Mouse (Mus musculus): ENCODE measurements around the gene Cebpa. TPM values are rescaled to one million over a fixed set of nuclear protein-coding genes. Genes with fewer than 3 reads are reported as not detected.

The Cebpa gene
- polyA plus RNA-seq, 1 experiment from 2014 or later = 2.7 TPM

GRCm38 (mm10) chr7:35108046-35108445 lies 11.0 kb upstream of the Cebpa start:
- H3K27me3 ChIP-seq (ENCODE audit: insufficient read depth, poor library complexity, severe bottlenecking) = no peaks in the 10 kb centered on the region
- no peaks in the 10 kb centered on the region for H3K9me3 ChIP-seq
- WGBS = 15% methylated on average over 2 of the region's 2 CpGs
- peaks cover 17% of the 10 kb centered on the region for H3K4me1 ChIP-seq
- no peaks in the 10 kb centered on the region for H3K36me3 ChIP-seq
- DNase-seq (ENCODE audit: low spot score) = no peak
- H3K4me3 ChIP-seq = no peak overlapping the region; the same call in 1 of the 2 replicates
- no peak overlapping the region for H3K27ac ChIP-seq

GRCm38 (mm10) chr7:35108663-35109062 lies 10.4 kb upstream of the Cebpa start:
- H3K4me1 ChIP-seq = peaks cover 22% of the 10 kb centered on the region
- H3K4me3 ChIP-seq = no peak overlapping the region
- no peaks in the 10 kb centered on the region for H3K9me3 ChIP-seq
- 70% methylated on average over 6 of the region's 6 CpGs for WGBS
- no peak for DNase-seq (ENCODE audit: low spot score)
- H3K36me3 ChIP-seq = no peaks in the 10 kb centered on the region
- no peak overlapping the region for H3K27ac ChIP-seq
- peaks cover 4% of the 10 kb centered on the region for H3K27me3 ChIP-seq (ENCODE audit: insufficient read depth, poor library complexity, severe bottlenecking)

DNA sequence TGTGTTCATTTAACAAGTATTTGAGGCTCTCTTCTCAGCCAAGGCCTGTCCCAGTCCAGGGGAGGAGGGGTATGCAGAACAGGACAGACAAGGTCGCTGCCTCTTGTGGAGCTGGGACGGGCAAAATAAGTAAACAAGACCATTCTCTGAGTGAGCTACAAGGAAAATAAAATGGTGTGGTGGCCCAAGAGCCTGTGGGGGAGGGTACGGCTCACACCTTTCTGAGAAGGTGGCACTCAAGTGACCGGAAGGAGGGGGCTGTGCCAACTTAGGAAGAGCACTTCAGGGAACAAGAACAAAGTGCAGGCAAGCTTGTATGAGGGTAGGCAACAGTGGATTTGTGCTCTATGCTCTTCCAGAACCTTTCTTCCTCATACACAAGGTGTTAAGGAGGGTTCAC lies 6.0 kb upstream of the Cebpa start:
- 38% methylated on average over 4 of the region's 4 CpGs for WGBS
- Histone ChIP-seq H3K4me1 (peaks cover 29% of the 10 kb centered on the region), H3K4me3 (no peak overlapping the region), H3K36me3 (no peaks in the 10 kb centered on the region), H3K9me3 (no peaks in the 10 kb centered on the region), H3K27me3 (ENCODE audit: insufficient read depth, poor library complexity, severe bottlenecking) (peaks cover 40% of the 10 kb centered on the region), H3K27ac (no peak overlapping the region)
- no peak for DNase-seq (ENCODE audit: low spot score)

DNA sequence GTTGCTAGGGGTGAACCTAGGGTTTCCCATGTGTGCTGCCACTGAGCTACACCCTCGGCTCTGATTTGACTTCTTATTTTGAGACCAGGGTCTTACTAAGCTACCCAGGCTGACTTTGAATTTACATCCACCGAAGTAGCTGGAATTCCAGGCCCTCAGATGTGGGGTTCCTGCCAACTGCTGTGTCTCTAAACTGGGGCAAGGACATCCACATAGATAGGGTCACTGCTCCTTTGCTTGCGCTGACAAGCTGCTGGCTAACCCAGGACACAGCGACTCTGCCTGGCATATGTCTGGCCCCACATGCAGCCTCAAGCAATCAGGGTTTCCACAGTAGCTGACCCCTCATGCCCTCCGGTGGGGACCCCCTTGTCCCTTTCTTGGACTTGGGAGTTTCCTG lies 5.4 kb upstream of the Cebpa start:
- no peaks in the 10 kb centered on the region for H3K9me3 ChIP-seq
- peaks cover 43% of the 10 kb centered on the region for H3K27me3 ChIP-seq (ENCODE audit: insufficient read depth, poor library complexity, severe bottlenecking)
- DNase-seq (ENCODE audit: low spot score) = no peak
- peaks cover 31% of the 10 kb centered on the region for H3K4me1 ChIP-seq
- WGBS = 67% methylated on average over 5 of the region's 5 CpGs
- H3K27ac ChIP-seq = no peak overlapping the region
- H3K4me3 ChIP-seq = no peak overlapping the region
- no peaks in the 10 kb centered on the region for H3K36me3 ChIP-seq

DNA sequence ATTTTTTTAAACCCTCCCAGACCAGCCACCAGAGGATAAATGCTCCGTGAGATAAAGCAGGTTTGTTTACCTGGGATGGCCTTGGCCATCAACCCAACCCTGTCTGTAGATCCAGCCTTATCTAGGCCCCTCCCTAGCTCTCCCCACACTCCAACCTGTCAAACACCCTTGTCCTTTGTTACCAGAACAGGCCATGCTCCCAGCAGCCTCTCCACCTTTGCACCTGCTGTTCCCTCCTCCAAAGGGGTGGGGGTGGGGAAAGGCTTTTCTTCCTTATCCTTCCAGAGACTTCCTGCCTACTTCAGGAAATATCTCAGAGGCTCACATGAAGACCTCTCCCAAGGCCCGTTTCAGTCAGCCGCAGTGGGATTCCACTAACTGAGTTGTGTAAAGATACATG lies 2.6 kb upstream of the Cebpa start:
- Histone ChIP-seq H3K9me3 (no peaks in the 10 kb centered on the region), H3K4me3 (no peak overlapping the region), H3K27ac (no peak overlapping the region), H3K4me1 (peaks cover 49% of the 10 kb centered on the region), H3K36me3 (no peaks in the 10 kb centered on the region), H3K27me3 (ENCODE audit: insufficient read depth, poor library complexity, severe bottlenecking) (peaks cover 68% of the 10 kb centered on the region)
- WGBS = 44% methylated on average over 3 of the region's 3 CpGs
- DNase-seq (ENCODE audit: low spot score) = no peak

- Histone ChIP-seq H3K9me3 (no peaks in the 10 kb centered on the region), H3K36me3 (no peaks in the 10 kb centered on the region), H3K4me3 (0 out of 2 replicates have a peak overlapping the region, but pooled peaks have one; percentile 70), H3K27me3 (ENCODE audit: insufficient read depth, poor library complexity, severe bottlenecking) (peaks cover 73% of the 10 kb centered on the region), H3K4me1 (peaks cover 49% of the 10 kb centered on the region), H3K27ac (no peak overlapping the region)
- no peak for DNase-seq (ENCODE audit: low spot score)
- WGBS = 19% methylated on average over 5 of the region's 5 CpGs
Measured at GRCm38 (mm10) chr7:35117052-35117451, 2.0 kb upstream of the Cebpa start.

GRCm38 (mm10) chr7:35117761-35118098 lies 1.4 kb upstream of the Cebpa start:
- Histone ChIP-seq H3K27me3 (ENCODE audit: insufficient read depth, poor library complexity, severe bottlenecking) (peaks cover 80% of the 10 kb centered on the region), H3K27ac (peak overlapping the region; percentile 83), H3K4me3 (peak overlapping the region; percentile 70), H3K4me1 (peaks cover 46% of the 10 kb centered on the region), H3K36me3 (no peaks in the 10 kb centered on the region), H3K9me3 (no peaks in the 10 kb centered on the region)
- under 1% methylated on average over 25 of the region's 25 CpGs for WGBS
- no peak for DNase-seq (ENCODE audit: low spot score)

DNA sequence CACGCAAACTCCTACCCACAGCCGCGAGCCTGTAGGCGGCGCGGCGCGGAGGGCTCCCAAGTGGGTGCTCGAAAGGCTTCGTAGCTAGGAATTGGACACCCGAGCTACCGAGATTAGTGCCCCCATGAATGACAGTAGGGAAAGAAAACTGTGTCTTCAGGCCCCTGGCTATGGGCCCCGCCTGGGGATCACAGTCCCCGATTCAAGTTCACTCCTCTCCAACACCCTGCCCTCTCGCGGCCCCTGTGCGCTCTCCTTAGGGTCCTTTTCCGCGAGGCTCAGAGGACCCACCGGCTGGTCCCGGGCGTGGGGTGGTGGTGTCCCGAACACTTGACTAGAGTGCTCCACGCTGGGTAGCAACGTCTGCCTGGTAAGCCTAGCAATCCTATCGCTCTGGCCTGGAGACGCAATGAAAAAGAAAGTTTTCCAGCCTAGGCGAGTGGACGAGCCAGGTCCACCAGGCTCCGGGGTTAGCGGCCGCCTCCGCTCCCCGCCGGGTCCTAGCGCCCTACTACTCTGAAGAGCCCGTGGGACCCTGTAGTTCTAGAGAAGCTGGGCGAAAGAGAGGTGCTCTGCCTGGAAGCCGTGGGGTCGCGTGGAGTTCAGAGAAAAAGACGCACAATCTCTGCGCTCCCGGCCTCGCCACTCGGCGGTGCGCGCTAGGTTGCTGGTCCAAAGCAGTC lies 853 bp upstream of the Cebpa start:
- peak; percentile 90 for DNase-seq (ENCODE audit: low spot score)
- H3K9me3 ChIP-seq = no peaks in the 10 kb centered on the region
- H3K27me3 ChIP-seq (ENCODE audit: insufficient read depth, poor library complexity, severe bottlenecking) = peaks cover 85% of the 10 kb centered on the region
- under 1% methylated on average over 49 of the region's 49 CpGs for WGBS
- H3K36me3 ChIP-seq = no peaks in the 10 kb centered on the region
- H3K4me1 ChIP-seq = peaks cover 41% of the 10 kb centered on the region
- peak overlapping the region; percentile 83 for H3K27ac ChIP-seq
- peak overlapping the region; percentile 70 for H3K4me3 ChIP-seq

DNA sequence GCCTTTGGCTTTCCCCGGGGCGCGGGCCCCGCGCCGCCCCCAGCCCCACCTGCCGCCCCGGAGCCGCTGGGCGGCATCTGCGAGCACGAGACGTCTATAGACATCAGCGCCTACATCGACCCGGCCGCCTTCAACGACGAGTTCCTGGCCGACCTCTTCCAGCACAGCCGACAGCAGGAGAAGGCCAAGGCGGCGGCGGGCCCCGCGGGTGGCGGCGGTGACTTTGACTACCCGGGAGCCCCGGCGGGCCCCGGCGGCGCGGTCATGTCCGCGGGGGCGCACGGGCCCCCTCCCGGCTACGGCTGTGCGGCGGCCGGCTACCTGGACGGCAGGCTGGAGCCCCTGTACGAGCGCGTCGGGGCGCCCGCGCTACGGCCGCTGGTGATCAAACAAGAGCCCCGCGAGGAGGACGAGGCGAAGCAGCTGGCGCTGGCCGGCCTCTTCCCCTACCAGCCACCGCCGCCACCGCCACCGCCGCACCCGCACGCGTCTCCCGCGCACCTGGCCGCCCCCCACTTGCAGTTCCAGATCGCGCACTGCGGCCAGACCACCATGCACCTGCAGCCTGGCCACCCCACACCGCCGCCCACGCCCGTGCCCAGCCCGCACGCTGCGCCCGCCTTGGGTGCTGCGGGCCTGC lies 533 bp downstream of the Cebpa start:
- H3K27me3 ChIP-seq (ENCODE audit: insufficient read depth, poor library complexity, severe bottlenecking) = peaks cover 86% of the 10 kb centered on the region
- H3K36me3 ChIP-seq = no peaks in the 10 kb centered on the region
- no peak for DNase-seq (ENCODE audit: low spot score)
- H3K4me1 ChIP-seq = peaks cover 40% of the 10 kb centered on the region
- no peaks in the 10 kb centered on the region for H3K9me3 ChIP-seq
- WGBS = 1% methylated on average over 83 of the region's 83 CpGs
- H3K4me3 ChIP-seq = peak overlapping the region; percentile 70
- peak overlapping the region; percentile 6 for H3K27ac ChIP-seq

DNA sequence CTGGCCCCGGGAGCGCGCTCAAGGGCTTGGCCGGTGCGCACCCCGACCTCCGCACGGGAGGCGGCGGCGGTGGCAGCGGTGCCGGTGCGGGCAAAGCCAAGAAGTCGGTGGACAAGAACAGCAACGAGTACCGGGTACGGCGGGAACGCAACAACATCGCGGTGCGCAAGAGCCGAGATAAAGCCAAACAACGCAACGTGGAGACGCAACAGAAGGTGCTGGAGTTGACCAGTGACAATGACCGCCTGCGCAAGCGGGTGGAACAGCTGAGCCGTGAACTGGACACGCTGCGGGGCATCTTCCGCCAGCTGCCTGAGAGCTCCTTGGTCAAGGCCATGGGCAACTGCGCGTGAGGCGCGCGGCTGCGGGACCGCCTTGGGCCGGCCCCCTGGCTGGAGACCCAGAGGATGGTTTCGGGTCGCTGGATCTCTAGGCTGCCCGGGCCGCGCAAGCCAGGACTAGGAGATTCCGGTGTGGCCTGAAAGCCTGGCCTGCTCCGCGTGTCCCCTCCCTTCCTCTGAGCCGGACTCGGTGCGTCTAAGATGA lies 1.1 kb downstream of the Cebpa start:
- Histone ChIP-seq H3K27ac (0 out of 2 replicates have a peak overlapping the region, but pooled peaks have one; percentile 6), H3K4me1 (peaks cover 40% of the 10 kb centered on the region), H3K27me3 (ENCODE audit: insufficient read depth, poor library complexity, severe bottlenecking) (peaks cover 91% of the 10 kb centered on the region), H3K9me3 (no peaks in the 10 kb centered on the region), H3K4me3 (peak overlapping the region; percentile 70), H3K36me3 (no peaks in the 10 kb centered on the region)
- under 1% methylated on average over 53 of the region's 53 CpGs for WGBS
- DNase-seq (ENCODE audit: low spot score) = no peak

- H3K4me1 ChIP-seq = peaks cover 40% of the 10 kb centered on the region
- peaks cover 94% of the 10 kb centered on the region for H3K27me3 ChIP-seq (ENCODE audit: insufficient read depth, poor library complexity, severe bottlenecking)
- no peak for DNase-seq (ENCODE audit: low spot score)
- WGBS = 28% methylated on average over 8 of the region's 8 CpGs
- no peak overlapping the region for H3K27ac ChIP-seq
- no peaks in the 10 kb centered on the region for H3K9me3 ChIP-seq
- no peaks in the 10 kb centered on the region for H3K36me3 ChIP-seq
- H3K4me3 ChIP-seq = 0 out of 2 replicates have a peak overlapping the region, but pooled peaks have one; percentile 70
Measured at GRCm38 (mm10) chr7:35121150-35121549, 2.1 kb downstream of the Cebpa start.

DNA sequence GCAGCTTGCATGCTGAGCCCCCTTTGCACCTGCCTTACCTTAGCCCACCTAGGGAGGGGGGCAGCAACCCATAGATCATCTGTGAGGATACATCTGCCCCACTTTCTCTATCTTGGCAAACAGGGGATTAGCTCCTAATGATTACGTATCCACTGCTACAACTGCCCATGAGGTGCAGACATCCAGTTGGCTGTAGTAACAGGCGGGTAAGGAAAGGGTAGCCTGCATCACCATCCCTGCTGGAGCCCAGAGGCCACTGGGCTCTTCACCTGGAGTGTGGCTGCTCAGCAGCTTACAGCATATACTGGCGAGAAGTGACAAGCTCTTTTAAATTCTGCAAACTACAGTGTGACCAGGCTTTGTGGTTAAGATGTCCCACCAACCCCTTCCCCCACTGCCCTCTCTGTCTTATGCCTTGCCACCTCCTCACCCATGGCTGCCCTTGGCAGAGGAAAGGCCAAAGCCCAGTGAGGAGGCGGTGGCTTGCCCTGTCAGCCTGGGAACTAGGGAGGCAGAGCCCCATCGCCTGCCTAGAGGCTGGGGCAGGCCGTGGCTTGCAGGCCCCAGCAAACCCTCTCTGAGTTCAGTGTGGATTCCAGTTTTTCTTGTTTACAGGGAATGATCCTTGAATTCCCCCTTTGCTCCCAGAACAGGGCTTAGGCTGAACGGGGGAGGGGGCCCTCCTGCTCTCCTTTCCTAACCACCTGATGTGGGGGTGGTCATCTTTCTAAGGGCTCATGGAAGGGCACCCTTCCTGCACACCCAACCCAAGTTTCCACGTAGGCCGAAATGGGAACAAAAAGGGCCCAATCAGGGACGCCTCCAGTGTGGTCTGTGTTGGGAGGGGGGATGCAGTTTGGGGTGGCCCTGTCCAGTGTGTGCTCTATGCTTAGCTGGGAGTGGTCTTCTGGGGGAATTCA lies 3.6 kb downstream of the Cebpa start:
- Histone ChIP-seq H3K4me1 (peaks cover 29% of the 10 kb centered on the region), H3K9me3 (no peaks in the 10 kb centered on the region), H3K27ac (no peak overlapping the region), H3K36me3 (no peaks in the 10 kb centered on the region), H3K4me3 (no peak overlapping the region), H3K27me3 (ENCODE audit: insufficient read depth, poor library complexity, severe bottlenecking) (peaks cover 81% of the 10 kb centered on the region)
- WGBS = 57% methylated on average over 10 of the region's 10 CpGs
- no peak for DNase-seq (ENCODE audit: low spot score)

Data from heart, embryonic 10.5 days (tissue).